Mouse (Mus musculus): ENCODE measurements around the gene Ntn1.

DNA sequence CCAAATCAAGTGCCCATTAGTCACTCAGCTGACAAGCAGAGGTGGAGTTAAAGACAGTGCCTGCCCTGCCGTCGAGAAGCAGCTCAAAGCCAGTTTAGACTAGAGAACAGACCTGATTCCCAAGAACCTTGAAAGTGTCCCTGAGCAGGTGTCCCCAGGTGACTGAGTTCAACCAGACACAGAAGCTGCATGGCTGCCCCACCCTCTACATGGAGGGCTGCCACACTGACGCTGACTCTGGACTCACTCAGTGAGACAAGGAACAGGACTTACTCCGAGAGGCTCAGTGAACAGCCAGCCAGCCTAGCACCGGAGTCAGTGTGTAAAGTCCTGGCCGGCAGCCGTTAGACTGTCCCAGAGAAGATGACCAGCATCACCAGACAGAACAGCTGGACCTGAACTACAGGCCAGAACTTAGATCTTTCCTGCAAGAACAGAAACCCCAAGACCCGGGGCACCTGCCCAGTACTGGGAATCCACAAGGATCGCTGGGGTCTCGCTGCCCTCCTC lies 120.6 kb downstream of the Ntn1 start:
- TF ChIP-seq CTCF (IDR thresholded peaks at IDR 0.05; ENCODE audit: extremely low read depth, insufficient read length, insufficient replicate concordance, low read depth, low read length), result no peak
- no peak for TF ChIP-seq POLR2A (IDR thresholded peaks at IDR 0.05; ENCODE audit: low read depth, low read length)

Data from small intestine, adult 2 months (tissue).